Mouse (Mus musculus) CD8-positive naive resting alpha-beta T cell, adult 57 days (primary cell): Measurements from ENCODE around the gene Ptpn1. TPM values are rescaled to one million over a fixed set of nuclear protein-coding genes. Genes with fewer than 3 reads are reported as not detected.

Source experiments
- total RNA-seq: library from RNA; stranded (reverse); gene quantifications from one replicate; pipeline ENCODE4 v1.2.4, GENCODE M21; 2023

Ptpn1 gene
- 111 TPM for total RNA-seq

GRCm38 (mm10) chr2:167931985-167932726 lies at the start of gene Ptpn1:
Gene Ptpn1 (plus strand): TSS chr2:167932057.

GRCm38 (mm10) chr2:168009936-168010668 lies 78.2 kb downstream of the Ptpn1 start, which contains the start of gene Ripor3:
Gene Ripor3 (minus strand): TSS chr2:168010618.

Other genes starting within 250 kb of the Ptpn1 start
- gene Cebpb, start 243.1 kb upstream of the Ptpn1 start, total RNA-seq, result 35.9 TPM
- 83.9 TPM for gene Tmem189, start 242.2 kb upstream of the Ptpn1 start, total RNA-seq
- gene Ripor3, start 78.6 kb downstream of the Ptpn1 start, total RNA-seq, result 3.3 TPM
- 2.8 TPM for gene Pard6b, start 148.9 kb downstream of the Ptpn1 start, total RNA-seq